Mouse (Mus musculus): ENCODE measurements at regions not wholly inside any gene's neighbourhood (a gene's known extent, or its start where the extent isn't known, plus 50 kb on each side); places are given as distances from the start of the nearest gene placed in this dataset.

GRCm38 (mm10) chr12:25297960-25298359 is 201.0 kb upstream of the Id2 start:
- ATAC-seq = no peak
- no peak overlapping the region for H3K4me3 ChIP-seq (ENCODE audit: low read length)
- no peak overlapping the region for H3K4me2 ChIP-seq (ENCODE audit: low read length)
- no peaks in the 10 kb centered on the region for H3K4me1 ChIP-seq (ENCODE audit: control insufficient read depth, insufficient read depth, low read depth, low read length)
- no peaks in the 10 kb centered on the region for H3K27me3 ChIP-seq (replicated peaks; ENCODE audit: control insufficient read depth, insufficient read depth, low read length)
- H3K9ac ChIP-seq (ENCODE audit: low read depth, low read length) = no peak overlapping the region
- H3K36me3 ChIP-seq (ENCODE audit: control insufficient read depth, insufficient read depth, low read length) = no peaks in the 10 kb centered on the region
- H3K27ac ChIP-seq (ENCODE audit: low read depth, low read length) = no peak overlapping the region
- H3K9me3 ChIP-seq (ENCODE audit: control insufficient read depth, low read length) = no peaks in the 10 kb centered on the region

- WGBS = 91% methylated on average over 3 of the region's 3 CpGs
- Histone ChIP-seq H3K4me2 (ENCODE audit: low read length) (no peak overlapping the region), H3K4me3 (ENCODE audit: low read length) (no peak overlapping the region), H3K27me3 (replicated peaks; ENCODE audit: control insufficient read depth, insufficient read depth, low read length) (no peaks in the 10 kb centered on the region), H3K4me1 (ENCODE audit: control insufficient read depth, insufficient read depth, low read depth, low read length) (no peaks in the 10 kb centered on the region), H3K9me3 (ENCODE audit: control insufficient read depth, low read length) (no peaks in the 10 kb centered on the region), H3K27ac (ENCODE audit: low read depth, low read length) (no peak overlapping the region), H3K36me3 (ENCODE audit: control insufficient read depth, insufficient read depth, low read length) (no peaks in the 10 kb centered on the region), H3K9ac (ENCODE audit: low read depth, low read length) (no peak overlapping the region)
- ATAC-seq = no peak
Observed at GRCm38 (mm10) chr12:25296648-25297047, 199.7 kb upstream of the Id2 start.

GRCm38 (mm10) chr12:25294179-25295025 is 197.5 kb upstream of the Id2 start:
- no peaks in the 10 kb centered on the region for H3K36me3 ChIP-seq (ENCODE audit: control insufficient read depth, insufficient read depth, low read length)

GRCm38 (mm10) chr12:25293470-25294178 is 196.7 kb upstream of the Id2 start:
- WGBS = 41% methylated on average over 6 of the region's 6 CpGs
- Histone ChIP-seq H3K36me3 (ENCODE audit: control insufficient read depth, insufficient read depth, low read length) (no peaks in the 10 kb centered on the region), H3K27ac (ENCODE audit: low read depth, low read length) (no peak overlapping the region), H3K4me1 (ENCODE audit: control insufficient read depth, insufficient read depth, low read depth, low read length) (no peaks in the 10 kb centered on the region), H3K27me3 (replicated peaks; ENCODE audit: control insufficient read depth, insufficient read depth, low read length) (no peaks in the 10 kb centered on the region), H3K4me2 (ENCODE audit: low read length) (no peak overlapping the region), H3K4me3 (ENCODE audit: low read length) (no peak overlapping the region), H3K9ac (ENCODE audit: low read depth, low read length) (no peak overlapping the region), H3K9me3 (ENCODE audit: control insufficient read depth, low read length) (no peaks in the 10 kb centered on the region)
- ATAC-seq = no peak

More at GRCm38 (mm10) chr12:25294179-25295025, 197.5 kb upstream of the Id2 start:
- ATAC-seq = no peak
- Histone ChIP-seq H3K4me2 (ENCODE audit: low read length) (no peak overlapping the region), H3K4me1 (ENCODE audit: control insufficient read depth, insufficient read depth, low read depth, low read length) (no peaks in the 10 kb centered on the region), H3K27me3 (replicated peaks; ENCODE audit: control insufficient read depth, insufficient read depth, low read length) (no peaks in the 10 kb centered on the region), H3K27ac (ENCODE audit: low read depth, low read length) (no peak overlapping the region), H3K4me3 (ENCODE audit: low read length) (no peak overlapping the region), H3K9ac (ENCODE audit: low read depth, low read length) (no peak overlapping the region), H3K9me3 (ENCODE audit: control insufficient read depth, low read length) (no peaks in the 10 kb centered on the region)
- 40% methylated on average over 4 of the region's 4 CpGs for WGBS

GRCm38 (mm10) chr12:25289381-25289780 is 192.4 kb upstream of the Id2 start:
- no peaks in the 10 kb centered on the region for H3K9me3 ChIP-seq (ENCODE audit: control insufficient read depth, low read length)
- no peak overlapping the region for H3K27ac ChIP-seq (ENCODE audit: low read depth, low read length)
- no peaks in the 10 kb centered on the region for H3K4me1 ChIP-seq (ENCODE audit: control insufficient read depth, insufficient read depth, low read depth, low read length)
- no peak overlapping the region for H3K4me2 ChIP-seq (ENCODE audit: low read length)
- ATAC-seq = no peak
- WGBS = 91% methylated on average over 2 of the region's 2 CpGs
- no peak overlapping the region for H3K9ac ChIP-seq (ENCODE audit: low read depth, low read length)
- H3K27me3 ChIP-seq (replicated peaks; ENCODE audit: control insufficient read depth, insufficient read depth, low read length) = no peaks in the 10 kb centered on the region
- no peak overlapping the region for H3K4me3 ChIP-seq (ENCODE audit: low read length)
- H3K36me3 ChIP-seq (ENCODE audit: control insufficient read depth, insufficient read depth, low read length) = no peaks in the 10 kb centered on the region

GRCm38 (mm10) chr12:25283808-25284207 is 186.9 kb upstream of the Id2 start:
- Histone ChIP-seq H3K4me1 (ENCODE audit: control insufficient read depth, insufficient read depth, low read depth, low read length) (no peaks in the 10 kb centered on the region), H3K36me3 (ENCODE audit: control insufficient read depth, insufficient read depth, low read length) (no peaks in the 10 kb centered on the region), H3K27ac (ENCODE audit: low read depth, low read length) (no peak overlapping the region), H3K4me2 (ENCODE audit: low read length) (no peak overlapping the region), H3K9ac (ENCODE audit: low read depth, low read length) (no peak overlapping the region), H3K27me3 (replicated peaks; ENCODE audit: control insufficient read depth, insufficient read depth, low read length) (no peaks in the 10 kb centered on the region), H3K9me3 (ENCODE audit: control insufficient read depth, low read length) (no peaks in the 10 kb centered on the region), H3K4me3 (ENCODE audit: low read length) (no peak overlapping the region)
- ATAC-seq = no peak
- 78% methylated on average over 3 of the region's 3 CpGs for WGBS

GRCm38 (mm10) chr12:25281438-25281837 is 184.5 kb upstream of the Id2 start:
- Histone ChIP-seq H3K27ac (ENCODE audit: low read depth, low read length) (no peak overlapping the region), H3K9me3 (ENCODE audit: control insufficient read depth, low read length) (no peaks in the 10 kb centered on the region), H3K4me2 (ENCODE audit: low read length) (no peak overlapping the region), H3K36me3 (ENCODE audit: control insufficient read depth, insufficient read depth, low read length) (no peaks in the 10 kb centered on the region), H3K4me1 (ENCODE audit: control insufficient read depth, insufficient read depth, low read depth, low read length) (no peaks in the 10 kb centered on the region), H3K9ac (ENCODE audit: low read depth, low read length) (no peak overlapping the region), H3K27me3 (replicated peaks; ENCODE audit: control insufficient read depth, insufficient read depth, low read length) (no peaks in the 10 kb centered on the region), H3K4me3 (ENCODE audit: low read length) (no peak overlapping the region)
- WGBS = 70% methylated on average over 1 of the region's 1 CpGs
- no peak for ATAC-seq

GRCm38 (mm10) chr12:25273631-25274305 is 176.8 kb upstream of the Id2 start:
- Histone ChIP-seq H3K4me1 (ENCODE audit: control insufficient read depth, insufficient read depth, low read depth, low read length) (no peaks in the 10 kb centered on the region; the same call in 1 of the 2 replicates), H3K9ac (ENCODE audit: low read depth, low read length) (no peak overlapping the region), H3K4me2 (ENCODE audit: low read length) (no peak overlapping the region), H3K9me3 (ENCODE audit: control insufficient read depth, low read length) (no peaks in the 10 kb centered on the region), H3K27me3 (replicated peaks; ENCODE audit: control insufficient read depth, insufficient read depth, low read length) (no peaks in the 10 kb centered on the region), H3K27ac (ENCODE audit: low read depth, low read length) (no peak overlapping the region), H3K36me3 (ENCODE audit: control insufficient read depth, insufficient read depth, low read length) (no peaks in the 10 kb centered on the region), H3K4me3 (ENCODE audit: low read length) (no peak overlapping the region)
- ATAC-seq = no peak
- 69% methylated on average over 6 of the region's 6 CpGs for WGBS

GRCm38 (mm10) chr12:25272752-25273125 is 175.8 kb upstream of the Id2 start:
- no peak overlapping the region for H3K4me2 ChIP-seq (ENCODE audit: low read length)
- 0 out of 2 replicates have a peak, but pooled peaks have one; percentile 2 for ATAC-seq
- no peak overlapping the region for H3K27ac ChIP-seq (ENCODE audit: low read depth, low read length)
- H3K27me3 ChIP-seq (replicated peaks; ENCODE audit: control insufficient read depth, insufficient read depth, low read length) = no peaks in the 10 kb centered on the region
- 63% methylated on average over 3 of the region's 3 CpGs for WGBS
- no peaks in the 10 kb centered on the region for H3K9me3 ChIP-seq (ENCODE audit: control insufficient read depth, low read length)
- no peak overlapping the region for H3K9ac ChIP-seq (ENCODE audit: low read depth, low read length)
- no peaks in the 10 kb centered on the region; the same call in 1 of the 2 replicates for H3K4me1 ChIP-seq (ENCODE audit: control insufficient read depth, insufficient read depth, low read depth, low read length)
- no peaks in the 10 kb centered on the region for H3K36me3 ChIP-seq (ENCODE audit: control insufficient read depth, insufficient read depth, low read length)
- H3K4me3 ChIP-seq (ENCODE audit: low read length) = no peak overlapping the region
